Mouse (Mus musculus) frontal cortex, postnatal 25 days (tissue): ENCODE data around the gene Depdc5.
A peak's percentile ranks its signal among the peaks of the same experiment; 100 is the strongest.

Experiments used
- DNase-seq, 2 experiments: peaks; one replicate each; pipeline ENCODE4 v3.0.0; 2022; ENCODE audit warnings: low spot score in 2 of 2

The Depdc5 gene

DNA sequence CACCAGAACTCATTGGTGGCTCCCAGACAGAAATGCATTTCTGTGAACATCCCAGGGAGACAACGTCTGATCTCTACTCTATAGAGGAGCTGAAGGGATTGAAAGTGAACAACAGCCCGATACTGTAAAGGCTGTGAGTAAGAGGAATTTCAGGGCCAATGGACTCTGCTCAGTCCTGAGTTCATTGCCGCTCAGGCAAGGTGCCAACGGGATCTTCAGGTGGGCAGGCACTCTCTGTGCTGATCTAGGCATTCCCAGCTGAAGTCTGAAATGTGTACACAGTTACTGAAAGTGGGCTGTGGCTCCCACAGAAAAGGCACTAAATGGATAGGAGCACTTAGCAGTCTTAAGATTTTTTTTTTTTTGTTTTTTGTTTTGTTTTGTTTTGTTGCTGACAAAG is 135.3 kb downstream of the Depdc5 start:
- no peak for DNase-seq

DNA sequence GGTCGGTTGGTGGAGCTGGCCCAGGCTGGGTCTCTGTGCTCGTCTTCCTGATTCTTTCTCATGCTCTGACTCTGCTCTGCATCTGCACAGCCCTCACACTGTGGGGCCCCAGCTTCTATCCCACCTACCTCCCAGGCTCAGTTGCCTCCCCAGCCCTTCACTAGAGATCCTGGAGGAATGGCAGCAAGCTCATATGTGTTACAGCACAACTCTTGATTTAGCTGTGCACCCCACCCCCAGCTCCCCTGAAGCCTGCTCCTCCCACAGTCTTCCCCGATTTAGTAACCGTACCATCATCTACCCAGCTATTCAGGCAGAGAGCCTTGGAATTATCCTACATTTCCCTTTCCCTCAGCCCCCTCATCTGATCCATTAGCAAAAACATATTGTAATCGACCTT is 137.6 kb downstream of the Depdc5 start:
- peak in 1 of 2 experiments; percentile 56 for DNase-seq

DNA sequence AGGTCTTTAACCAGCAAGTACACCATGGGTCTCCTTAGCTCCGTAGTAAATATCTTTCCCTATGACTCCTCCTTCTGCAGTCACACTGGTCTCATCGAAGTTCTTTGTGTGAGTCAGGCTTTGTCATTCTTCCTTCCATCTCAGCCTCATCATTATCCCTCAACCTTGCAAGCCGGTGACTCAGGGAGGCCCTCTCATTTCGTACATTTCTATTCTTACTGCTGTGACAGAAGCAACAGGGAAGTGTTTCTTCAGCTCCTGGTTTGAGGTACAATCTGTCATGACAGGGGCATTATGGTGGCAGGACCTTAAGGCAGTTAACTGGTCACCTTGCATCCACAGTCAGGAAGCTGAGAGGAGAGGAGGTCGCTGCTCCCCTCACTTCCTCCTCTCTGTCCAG is 139.3 kb downstream of the Depdc5 start:
- no peak for DNase-seq

GRCm38 (mm10) chr5:33003500-33003899 is 140.0 kb downstream of the Depdc5 start:
- no peak for DNase-seq

GRCm38 (mm10) chr5:33004110-33004509 is 140.6 kb downstream of the Depdc5 start:
- DNase-seq: no peak

DNA sequence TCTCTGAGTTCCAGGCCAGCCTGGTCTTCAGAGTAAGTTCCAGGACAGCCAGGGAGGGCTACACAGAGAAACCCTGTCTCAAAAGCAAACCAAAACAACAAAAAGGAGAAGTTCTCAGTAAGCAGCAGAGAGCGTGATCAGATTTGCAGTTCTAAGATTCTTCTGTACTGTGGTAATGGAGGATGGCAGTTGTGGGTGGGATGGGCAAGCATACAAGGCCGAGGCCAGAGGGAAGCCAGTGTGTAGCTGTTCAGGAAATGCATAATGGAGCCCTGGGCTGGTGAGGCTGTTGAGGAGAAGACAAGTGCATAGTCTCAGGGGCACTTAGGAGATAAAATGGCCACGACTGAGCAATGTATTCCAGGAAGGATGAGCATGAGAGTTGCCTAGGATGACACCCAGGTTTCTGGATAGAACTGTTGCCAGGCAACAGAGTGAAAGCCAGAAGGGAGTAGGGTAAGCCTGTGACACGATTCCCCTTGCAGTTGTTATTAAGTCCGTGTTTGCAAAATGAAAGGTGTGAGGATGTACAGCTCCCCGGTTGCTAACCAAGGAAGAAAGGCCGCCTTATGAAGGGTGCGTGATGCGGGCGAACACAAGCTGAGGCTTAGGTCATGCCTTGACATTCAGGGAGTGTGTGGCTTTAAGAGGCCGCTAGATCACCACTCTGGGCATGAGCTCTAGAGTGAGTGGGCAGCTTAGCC is 142.1 kb downstream of the Depdc5 start:
- no peak for DNase-seq

- DNase-seq: peak; percentile 57 to 63
Observed at GRCm38 (mm10) chr5:33006670-33007069, 143.2 kb downstream of the Depdc5 start.

DNA sequence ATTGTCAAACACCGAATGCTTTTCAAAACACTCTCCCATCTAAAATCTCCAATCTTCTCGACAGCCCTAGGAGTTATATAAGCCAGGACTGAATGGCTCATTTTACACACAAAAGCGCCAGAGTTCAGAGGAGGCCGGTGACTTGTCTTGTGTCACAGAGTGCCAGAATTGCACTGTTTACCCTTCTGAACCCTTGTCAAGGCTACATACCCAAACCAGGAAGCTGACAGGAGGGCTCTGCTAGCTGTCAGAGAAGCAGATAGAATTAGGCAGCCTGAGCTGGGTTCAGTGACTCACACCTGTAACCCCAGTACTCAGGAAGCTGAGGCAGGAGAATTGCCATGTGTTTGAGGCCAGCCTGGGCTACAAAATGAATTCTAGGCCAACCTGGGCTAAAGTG is 143.9 kb downstream of the Depdc5 start:
- no peak for DNase-seq

DNA sequence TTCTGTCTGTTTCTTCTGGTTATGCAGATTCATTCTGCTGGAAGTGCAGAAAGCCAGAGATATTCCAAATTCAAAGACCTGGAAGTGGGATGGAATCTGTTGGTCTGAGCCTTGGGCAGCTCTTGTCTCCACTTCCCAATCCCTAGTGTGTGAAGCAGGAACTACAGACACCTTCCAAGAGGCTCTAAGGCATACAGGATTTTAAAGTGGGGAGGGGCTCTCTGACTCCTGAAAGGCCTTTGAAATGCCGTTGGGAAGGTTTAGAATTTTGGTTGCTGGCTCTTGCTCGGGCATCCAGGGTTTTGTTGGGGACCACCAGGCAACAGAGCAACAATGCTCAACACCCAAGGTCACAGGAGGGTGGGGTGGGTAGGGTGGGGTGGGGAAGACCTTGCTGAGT is 145.8 kb downstream of the Depdc5 start:
- DNase-seq: no peak

DNA sequence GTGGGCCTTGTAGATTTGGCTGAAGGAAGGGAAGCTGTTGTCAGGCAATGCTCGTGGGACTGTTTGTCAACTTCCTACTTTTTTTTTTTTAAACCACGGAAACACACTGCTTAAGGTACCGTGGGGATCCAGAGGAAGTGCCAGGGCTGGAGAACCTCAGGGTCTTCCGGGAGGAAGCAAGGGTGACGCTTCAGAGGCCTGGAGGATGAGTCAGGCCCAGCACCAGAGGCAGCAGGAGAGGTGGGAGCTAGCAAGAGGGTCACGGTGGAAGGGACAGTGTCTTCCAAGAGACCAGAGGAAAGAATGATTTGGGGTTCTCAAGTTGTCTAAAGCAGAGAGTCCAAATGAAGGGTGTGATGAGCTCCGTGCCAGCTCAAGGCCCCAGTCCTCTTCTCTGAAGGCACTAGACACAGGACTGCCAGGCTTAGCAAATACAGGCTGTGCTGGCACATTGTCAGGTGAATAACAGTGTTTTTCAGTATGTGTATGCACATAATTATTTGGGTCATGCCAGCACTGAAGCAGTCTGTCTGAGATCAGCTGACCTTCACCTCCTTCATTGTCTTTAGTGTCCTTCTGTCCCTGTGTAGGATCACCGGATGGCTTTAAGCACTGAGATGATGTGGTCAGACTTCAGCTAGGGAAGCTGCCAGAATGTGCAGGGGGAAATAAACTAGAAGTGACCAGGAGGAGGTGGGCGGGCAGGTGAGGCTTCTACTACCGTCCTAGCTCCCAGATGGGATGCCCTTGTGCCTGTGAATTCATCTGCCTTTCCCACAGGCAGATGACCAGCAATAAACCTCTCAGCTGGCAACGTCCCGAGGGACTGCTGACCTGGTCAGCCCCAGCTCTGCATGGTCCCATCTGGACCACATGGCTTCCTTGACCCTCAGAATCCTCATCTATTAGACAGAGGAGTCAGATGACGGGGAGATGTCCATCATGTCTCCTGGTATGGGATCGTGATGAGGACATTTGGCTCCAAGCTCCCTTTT is 146.6 kb downstream of the Depdc5 start:
- DNase-seq: no peak

- no peak for DNase-seq
Observed at GRCm38 (mm10) chr5:33011132-33012106, 147.9 kb downstream of the Depdc5 start.

GRCm38 (mm10) chr5:33014096-33014495 is 150.6 kb downstream of the Depdc5 start:
- no peak for DNase-seq

DNA sequence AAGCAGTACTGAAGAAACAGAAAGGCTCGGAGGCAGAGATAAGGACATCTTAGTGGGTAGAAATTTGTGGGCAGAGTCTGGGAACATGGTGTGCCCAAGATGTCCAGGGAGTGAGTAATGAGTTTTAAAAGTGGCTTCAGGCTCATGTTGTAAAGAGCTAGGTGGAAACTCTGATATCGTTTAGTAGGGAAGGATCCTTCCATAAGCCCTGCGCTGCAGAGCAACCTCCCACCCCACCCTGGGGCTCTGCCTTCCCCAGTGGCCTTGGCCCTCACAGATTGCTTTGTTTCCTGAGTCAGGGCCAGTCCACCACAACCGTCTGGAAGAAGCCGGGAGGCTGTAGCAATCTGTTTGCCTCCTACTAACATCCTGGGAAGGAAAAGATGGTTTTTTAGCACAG is 152.1 kb downstream of the Depdc5 start:
- no peak for DNase-seq

DNA sequence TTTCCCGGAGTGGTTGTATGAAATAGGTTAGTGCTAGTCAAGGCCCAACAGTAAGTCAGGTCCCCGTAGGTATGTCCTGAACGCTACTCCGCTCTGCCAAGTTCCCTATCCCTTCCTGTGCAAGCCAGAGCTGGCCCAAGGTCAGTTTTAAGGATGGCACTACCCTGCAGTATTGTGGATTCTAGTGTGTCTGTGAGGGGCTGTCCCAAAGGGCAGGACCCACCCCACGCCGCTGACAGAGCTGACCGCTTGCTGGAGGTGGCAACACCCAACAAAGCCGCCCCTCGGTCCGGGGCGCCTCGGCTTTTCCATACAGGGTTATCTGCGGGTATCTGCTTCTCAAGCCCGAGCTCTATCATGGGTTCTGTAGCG is 154.7 kb downstream of the Depdc5 start:
- peak in 1 of 2 experiments; percentile 46 for DNase-seq

- peak; percentile 92 to 94 for DNase-seq
Observed at GRCm38 (mm10) chr5:33018561-33019425, 155.3 kb downstream of the Depdc5 start, which contains the start of gene Ywhah. Ywhah (plus strand) TSS chr5:33018816.

DNA sequence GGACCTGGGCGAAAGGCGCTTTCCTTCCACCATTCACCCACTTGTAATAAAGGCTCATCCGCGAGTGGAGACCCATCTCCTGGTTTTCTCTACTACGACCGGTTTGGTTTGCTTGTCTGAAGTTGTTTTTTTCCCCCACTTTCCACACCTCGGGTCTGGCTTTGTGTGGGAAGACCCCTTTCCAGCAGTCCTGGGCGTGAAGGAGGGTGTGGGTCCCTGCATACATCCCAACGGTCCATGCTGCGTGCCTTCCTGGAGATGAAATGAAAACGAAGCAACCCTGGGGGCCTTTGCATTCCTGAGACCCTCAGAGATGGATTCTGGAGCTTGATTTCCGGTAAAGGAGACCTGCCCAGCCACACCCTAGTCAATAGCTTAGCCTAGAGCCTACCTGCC is 155.9 kb downstream of the Depdc5 start:
- no peak for DNase-seq

- DNase-seq: no peak
Observed at GRCm38 (mm10) chr5:33021622-33022021, 158.1 kb downstream of the Depdc5 start.

- no peak for DNase-seq
Observed at GRCm38 (mm10) chr5:33023337-33023736, 159.8 kb downstream of the Depdc5 start.

GRCm38 (mm10) chr5:33024474-33024873 is 161.0 kb downstream of the Depdc5 start:
- no peak for DNase-seq

GRCm38 (mm10) chr5:33028656-33029055 is 165.2 kb downstream of the Depdc5 start:
- no peak for DNase-seq
